Mouse (Mus musculus) frontal cortex, postnatal 25 days (tissue): ENCODE measurements around the gene 4930555G01Rik.
"Not testable (repeated sequence)": the region's sequence is repeated elsewhere in the genome, so short reads cannot be mapped to it uniquely, and the experiment has no call there.

Experiments used
- DNase-seq, 2 experiments: peaks; one replicate each; pipeline ENCODE4 v3.0.0; 2022; ENCODE audit warnings: low spot score in 2 of 2

Gene 4930555G01Rik

DNA sequence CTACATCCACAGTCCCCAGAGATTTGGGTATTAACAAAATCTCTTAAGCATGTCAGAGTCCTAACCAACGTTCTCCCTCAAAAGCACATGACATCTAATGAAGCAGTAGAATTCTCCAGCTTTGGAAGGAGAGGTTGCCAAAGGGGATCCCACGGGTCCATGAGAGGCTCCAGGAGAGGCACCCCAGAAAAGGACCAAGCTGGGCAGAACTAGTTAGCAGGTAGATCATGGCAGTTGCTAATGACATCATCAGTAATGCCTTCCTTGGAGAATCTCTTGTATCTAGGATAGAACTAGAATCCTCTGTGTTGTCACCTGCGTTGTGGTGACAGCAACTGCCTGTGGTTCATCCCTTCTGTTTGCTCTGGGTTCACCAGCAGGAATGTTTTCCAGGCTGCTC is at the start of gene 4930555G01Rik:
4930555G01Rik (plus strand) TSS at position 301 of the 400 bp plus-strand sequence.
- not testable (repeated sequence) for DNase-seq

DNA sequence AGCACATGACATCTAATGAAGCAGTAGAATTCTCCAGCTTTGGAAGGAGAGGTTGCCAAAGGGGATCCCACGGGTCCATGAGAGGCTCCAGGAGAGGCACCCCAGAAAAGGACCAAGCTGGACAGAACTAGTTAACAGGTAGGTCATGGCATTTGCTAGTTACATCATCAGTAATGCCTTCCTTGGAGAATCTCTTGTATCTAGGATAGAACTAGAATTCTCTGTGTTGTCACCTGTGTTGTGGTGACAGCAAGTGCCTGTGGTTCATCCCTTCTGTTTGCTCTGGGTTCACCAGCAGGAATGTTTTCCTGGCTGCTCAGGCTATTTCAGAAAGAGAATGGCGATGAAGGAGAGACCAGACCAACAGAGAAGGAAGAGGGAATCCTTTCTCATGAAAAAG is 34.8 kb upstream of the 4930555G01Rik start, which contains the start of gene Gm3298:
Gm3298 (plus strand) TSS at position 301 of the 400 bp plus-strand sequence.
- not testable (repeated sequence) for DNase-seq

DNA sequence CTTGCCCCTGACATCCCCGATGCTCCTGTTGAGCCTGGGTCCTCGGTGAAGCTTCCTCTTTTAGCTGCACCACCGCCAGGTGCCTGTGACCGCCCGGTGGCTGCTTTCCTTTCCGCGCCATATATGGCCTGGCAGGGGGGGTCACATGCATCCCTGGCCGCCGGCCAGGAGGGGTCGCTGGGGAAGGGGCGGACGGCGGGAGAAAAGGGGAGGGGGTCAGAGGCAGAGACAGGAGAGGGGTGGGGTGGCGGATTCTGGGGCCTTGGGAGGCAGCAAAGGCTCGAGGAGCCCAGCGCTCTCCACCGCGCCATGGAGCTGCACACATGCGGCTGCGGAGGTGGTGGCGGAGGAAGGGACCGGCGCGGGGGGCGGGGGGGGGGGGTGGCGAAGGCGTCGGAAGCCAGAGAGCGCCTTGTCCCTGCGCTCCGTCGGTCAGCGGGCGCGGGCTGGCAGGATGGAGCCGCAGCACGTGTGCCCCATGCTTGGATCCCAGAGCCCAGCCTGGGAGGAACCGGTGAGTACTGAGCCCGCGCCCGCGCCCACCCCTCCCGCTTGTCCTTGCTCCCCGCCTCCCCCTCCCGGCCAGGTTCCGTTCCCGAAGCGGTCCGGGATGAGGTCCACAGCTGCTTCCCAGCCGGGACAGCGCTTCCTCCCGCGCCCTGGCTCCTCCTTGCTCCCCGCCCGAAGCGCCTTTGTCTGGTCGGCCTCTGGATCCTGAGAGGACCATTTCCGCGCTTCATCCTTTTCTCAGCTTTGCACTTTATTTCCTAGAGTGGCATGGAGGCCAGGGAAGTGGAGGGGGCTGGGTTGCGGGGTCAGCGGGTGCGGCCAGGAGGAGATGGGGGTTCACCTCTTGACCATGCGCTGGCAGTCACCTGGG is 20.4 kb downstream of the 4930555G01Rik start, which contains the start of gene Gm8281:
Gm8281 (plus strand) TSS at position 430 of the 880 bp plus-strand sequence.
- DNase-seq, result not testable (repeated sequence)
